Mouse (Mus musculus) bone marrow macrophage, adult 2 months (primary cell): ENCODE data around the gene Slc39a2.

Experiments
- CTCF ChIP-seq: IDR thresholded peaks from 2 replicates; pipeline ENCODE4 v1.5.1; 2012; ENCODE audit warnings: low read depth, mild to moderate bottlenecking, low read length, moderate library complexity
- POLR2A ChIP-seq: IDR thresholded peaks from 2 replicates; pipeline ENCODE4 v1.6.1; 2012; ENCODE audit warnings: mild to moderate bottlenecking, low read depth, low read length, borderline replicate concordance

DNA sequence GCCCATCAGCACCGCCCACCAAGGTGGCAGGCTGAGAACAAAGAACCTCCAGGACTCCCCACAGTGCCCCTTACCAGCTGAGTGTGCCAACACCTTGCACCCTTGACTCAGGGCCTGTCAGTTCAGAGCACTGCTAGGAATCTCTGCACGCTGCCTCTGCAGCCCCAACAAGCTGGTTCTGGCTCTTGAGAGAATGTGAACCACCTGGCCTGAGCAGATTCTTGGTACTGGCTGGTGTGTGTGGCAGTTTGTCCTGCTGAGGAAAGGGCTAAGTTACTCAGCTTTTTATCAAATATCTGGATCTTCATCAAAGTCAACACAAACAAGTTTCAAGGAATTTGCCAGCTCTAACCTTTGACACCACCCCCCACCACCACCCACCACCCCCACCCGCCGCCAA, 30.8 kb downstream of the Slc39a2 start:
- TF ChIP-seq CTCF (no peak), POLR2A (no peak)
